Mouse (Mus musculus): ENCODE data around the gene Rfx8. TPM values are rescaled to one million over a fixed set of nuclear protein-coding genes. Genes with fewer than 3 reads are reported as not detected.

The Rfx8 gene
- polyA plus RNA-seq, 2 experiments from 2014 or later: not detected

- no peak for ATAC-seq
These were observed 74.7 kb downstream of the Rfx8 start for GRCm38 (mm10) chr1:39645905-39646759.

DNA sequence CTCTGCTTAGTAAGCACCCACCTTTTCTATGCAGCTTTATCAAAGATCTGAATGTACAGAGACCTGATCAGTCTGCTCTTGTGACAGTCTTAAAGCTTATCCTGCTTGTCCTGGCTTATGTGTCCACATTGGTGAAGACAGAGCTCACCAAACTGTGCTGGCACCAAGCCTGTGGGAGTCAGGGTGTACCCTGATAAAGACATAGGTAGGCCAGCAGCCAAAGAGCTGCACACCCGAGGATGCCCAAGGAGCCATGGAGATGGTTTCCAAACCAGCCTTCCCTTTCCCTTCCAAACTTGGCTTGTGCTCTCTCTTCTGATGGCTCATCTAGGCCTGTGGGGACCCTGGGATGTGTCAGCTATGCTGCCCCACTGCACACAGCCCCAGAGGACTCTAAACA is 76.5 kb downstream of the Rfx8 start:
- no peak for ATAC-seq

GRCm38 (mm10) chr1:39641667-39642066 is 79.1 kb downstream of the Rfx8 start:
- ATAC-seq: no peak

DNA sequence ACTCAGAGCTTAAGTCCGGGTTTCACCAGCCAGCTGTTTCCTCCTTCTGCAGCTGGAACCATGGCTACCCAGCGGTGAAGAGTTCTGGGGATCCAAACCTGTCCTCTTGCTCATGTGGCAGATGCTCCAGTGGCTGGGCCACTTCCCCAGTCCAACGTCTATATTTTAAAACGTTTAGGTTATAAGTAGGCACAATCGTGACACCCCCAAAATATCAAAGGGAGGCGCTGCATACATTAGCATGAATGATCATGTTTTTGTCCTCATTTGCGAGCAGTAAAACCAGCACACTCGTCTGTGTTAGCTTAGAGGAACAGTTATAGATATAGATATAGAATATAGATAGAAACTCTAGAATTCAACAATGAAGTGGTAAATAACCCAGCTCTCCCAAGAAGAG is 83.7 kb downstream of the Rfx8 start:
- no peak for ATAC-seq

GRCm38 (mm10) chr1:39636660-39637059 is 84.1 kb downstream of the Rfx8 start:
- ATAC-seq: no peak

GRCm38 (mm10) chr1:39636196-39636595 is 84.6 kb downstream of the Rfx8 start:
- ATAC-seq: no peak

DNA sequence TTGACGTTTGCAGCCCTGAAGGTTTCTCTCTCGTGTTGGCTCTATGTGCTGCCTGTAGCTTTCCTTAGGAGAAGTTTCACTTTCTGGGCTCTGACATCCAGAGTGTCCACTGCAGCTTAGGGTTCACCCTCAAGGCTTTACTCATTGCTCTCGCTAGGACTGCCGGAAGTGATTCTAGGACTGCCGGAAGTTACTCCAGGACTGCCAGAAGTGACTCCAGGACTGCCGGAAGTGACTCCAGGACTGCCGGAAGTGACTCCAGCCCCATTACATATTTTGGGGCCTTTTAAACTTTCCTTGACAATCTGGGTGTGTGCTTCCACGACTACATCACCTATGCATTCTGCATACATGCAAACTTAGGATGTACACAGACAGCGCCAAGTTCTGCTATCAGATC is 92.2 kb downstream of the Rfx8 start:
- no peak for ATAC-seq

- ATAC-seq: no peak
These were observed 95.3 kb downstream of the Rfx8 start for GRCm38 (mm10) chr1:39625491-39625890.

DNA sequence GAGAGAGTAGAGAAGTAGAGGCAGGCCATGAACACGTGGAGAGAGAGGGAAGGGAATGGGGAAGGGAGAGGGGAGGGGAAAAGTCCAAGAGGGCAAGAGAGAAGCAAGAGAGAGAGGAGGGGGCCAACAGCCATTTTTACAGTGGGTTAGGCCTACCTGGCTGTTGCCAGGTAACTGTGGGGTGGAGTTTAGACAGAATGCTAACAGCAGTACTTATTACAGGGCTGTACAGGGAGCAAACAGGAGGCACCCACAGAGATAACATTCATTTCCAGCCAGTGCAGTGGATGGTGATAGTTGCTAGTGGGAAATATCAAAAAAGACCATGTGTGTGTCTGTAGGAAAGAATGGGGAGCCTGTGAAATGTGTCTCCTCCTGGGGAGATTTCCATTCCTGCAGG is 97.1 kb downstream of the Rfx8 start:
- ATAC-seq: no peak

DNA sequence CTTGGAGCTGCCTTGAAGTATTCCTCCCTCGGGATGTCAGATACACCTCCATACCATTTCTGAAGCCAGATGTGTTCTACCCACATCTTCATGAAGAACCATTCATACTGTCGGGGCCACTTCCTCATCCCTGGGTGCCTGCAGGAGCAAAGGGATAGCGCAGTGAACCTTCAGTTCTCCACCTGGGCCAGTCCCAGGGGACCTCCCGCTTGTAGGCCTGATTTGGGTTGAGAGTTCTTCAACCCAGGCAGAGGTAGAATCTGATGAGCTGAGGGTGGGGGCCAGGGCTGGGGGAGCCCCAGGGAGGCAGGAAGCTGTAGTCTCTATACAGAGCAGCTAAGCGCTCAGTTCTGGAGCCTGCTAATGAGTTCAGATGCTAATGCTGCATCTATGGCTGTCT is 97.7 kb downstream of the Rfx8 start:
- no peak for ATAC-seq

DNA sequence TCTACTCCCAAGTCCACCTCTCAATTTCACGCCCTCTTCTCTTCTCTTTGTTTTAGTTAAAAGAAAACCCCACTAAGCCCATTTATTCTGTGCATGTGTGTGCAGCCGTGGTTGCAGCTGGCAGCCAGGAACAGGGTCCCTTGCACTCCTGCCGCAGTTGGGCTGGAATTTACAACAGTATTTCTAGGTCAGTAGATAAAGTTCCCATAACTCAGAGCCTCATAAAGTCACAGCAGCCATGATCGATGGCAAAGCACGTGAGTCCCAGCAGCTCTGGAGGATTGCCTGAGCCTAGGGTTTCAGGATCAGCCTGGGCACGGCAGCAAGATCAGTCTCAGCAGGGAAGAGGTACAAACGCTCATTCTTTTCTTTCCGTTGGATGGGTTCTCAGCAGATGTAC is 102.3 kb downstream of the Rfx8 start:
- ATAC-seq: no peak

- ATAC-seq: no peak
These were observed 105.3 kb downstream of the Rfx8 start for GRCm38 (mm10) chr1:39615526-39615925.

Other genes with a start within 250 kb of the Rfx8 start
- gene Tbc1d8, start 242.2 kb downstream of the Rfx8 start, polyA plus RNA-seq (2017; shearing (Covaris generic)): 1 to 10 TPM in 1 of 2 experiments, under 1 TPM in 1; 0.41 to 1.4 TPM
- 1 to 10 TPM; 3.0 to 5.6 TPM for gene Cnot11, start 186.0 kb downstream of the Rfx8 start, polyA plus RNA-seq (2017; shearing (Covaris generic))
- gene Rnf149, start 143.6 kb downstream of the Rfx8 start, polyA plus RNA-seq (2017; shearing (Covaris generic)): 10 to 100 TPM; 19.8 to 26.7 TPM
- under 1 TPM in 1 of 2 experiments, not detected in 1; 0.10 TPM for gene Creg2, start 69.5 kb downstream of the Rfx8 start, polyA plus RNA-seq (2017; shearing (Covaris generic))
- gene Gm3646, start 84.3 kb upstream of the Rfx8 start, polyA plus RNA-seq (2017; shearing (Covaris generic)): not detected
- gene Map4k4, start 179.9 kb upstream of the Rfx8 start, polyA plus RNA-seq (2017; shearing (Covaris generic)): 10 to 100 TPM; 23.8 to 33.8 TPM